In genomic region chr3:97944462-97944861, GRCm38 (mm10) we compare ENCODE assay signal across 12 mouse cellular contexts. TPM values are rescaled to one million over a fixed set of nuclear protein-coding genes. Genes with fewer than 3 reads are reported as not detected.
A peak's percentile ranks its signal among the peaks of the same experiment; 100 is the strongest.
DNase-seq lines count a peak whose midpoint lies in the region; ATAC-seq lines count a peak whose summit lies in the region.
"Had no signal": no experiment of that assay in that cellular context is flagged by ENCODE, and none has a peak within 500 bp of the region (broad histone marks: within the 10 kb centered on the region; RNA-seq: fewer than 3 reads in every experiment).

No protein-coding gene starts in this region.

- intact Hi-C loops in heart, postnatal 14 days (cut with DNase I): no loop called here

- H3K4me2 ChIP-seq in heart, embryonic 11.5 days: no peak overlapping the region
- no peak overlapping the region for H3K4me2 ChIP-seq in kidney, embryonic 15.5 days
- H3K4me2 ChIP-seq: embryonic facial prominence, embryonic 12.5 days; heart, embryonic 15.5 days had no signal

- no peak for ATAC-seq in heart, embryonic 11.5 days (replicated peaks; ENCODE audit: insufficient number of reproducible peaks, low FRiP score, low TSS enrichment)
- no peak for ATAC-seq in kidney, embryonic 15.5 days (replicated peaks; ENCODE audit: low FRiP score)
- ATAC-seq in granulocyte monocyte progenitor cell, adult 5-6 weeks (replicated peaks; ENCODE audit: poor library complexity, severe bottlenecking): no peak
- ATAC-seq: forebrain, postnatal 0 days; intestine, embryonic 16.5 days had no signal

- H3K27ac ChIP-seq in heart, embryonic 11.5 days (ENCODE audit: low read depth, low read length): no peak overlapping the region
- H3K27ac ChIP-seq in kidney, embryonic 15.5 days: 0 out of 2 replicates have a peak overlapping the region, but pooled peaks have one; percentile 32
- H3K27ac ChIP-seq: embryonic facial prominence, embryonic 12.5 days; heart, embryonic 15.5 days had no signal

- H3K36me3 ChIP-seq in heart, embryonic 11.5 days (ENCODE audit: control insufficient read depth, insufficient read depth, low read length): no peaks in the 10 kb centered on the region
- H3K36me3 ChIP-seq in kidney, embryonic 15.5 days: no peaks in the 10 kb centered on the region
- H3K36me3 ChIP-seq: embryonic facial prominence, embryonic 12.5 days; heart, embryonic 15.5 days had no signal

- no peaks in the 10 kb centered on the region for H3K9me3 ChIP-seq in heart, embryonic 11.5 days (replicated peaks; ENCODE audit: control insufficient read depth, low read length)
- H3K9me3 ChIP-seq in kidney, embryonic 15.5 days (replicated peaks): no peaks in the 10 kb centered on the region
- H3K9me3 ChIP-seq: heart, embryonic 15.5 days had no signal

- H3K4me3 ChIP-seq in heart, embryonic 11.5 days (ENCODE audit: low read depth, low read length): no peak overlapping the region
- H3K4me3 ChIP-seq in kidney, embryonic 15.5 days (replicated peaks): no peak overlapping the region
- H3K4me3 ChIP-seq: embryonic facial prominence, embryonic 12.5 days; heart, embryonic 15.5 days had no signal

- peaks cover 32% of the 10 kb centered on the region for H3K4me1 ChIP-seq in heart, embryonic 11.5 days (ENCODE audit: control insufficient read depth, insufficient read depth, low read length)
- peaks cover 51% of the 10 kb centered on the region for H3K4me1 ChIP-seq in kidney, embryonic 15.5 days

- 65% methylated on average over 5 of the region's 5 CpGs for WGBS in heart, embryonic 11.5 days (ENCODE audit: insufficient replicate concordance)
- 47% methylated on average over 5 of the region's 5 CpGs for WGBS in kidney, embryonic 15.5 days

- DNase-seq in heart, postnatal 14 days: peak; percentile 44 to 62
- peak; percentile 36 for DNase-seq in urinary bladder, postnatal 14 days (ENCODE audit: low spot score)
- DNase-seq in urinary bladder, postnatal 4 days (ENCODE audit: low spot score in 2 of 2): no peak
- no peak for DNase-seq in spleen, postnatal 36 days (ENCODE audit: low spot score in 2 of 2)
- DNase-seq: cerebellum, adult 8-10 months; forebrain, postnatal 0 days had no signal

- no peaks in the 10 kb centered on the region for H3K27me3 ChIP-seq in heart, embryonic 11.5 days (ENCODE audit: control insufficient read depth, insufficient read depth, low read length)
- H3K27me3 ChIP-seq in kidney, embryonic 15.5 days: no peaks in the 10 kb centered on the region
- H3K27me3 ChIP-seq: embryonic facial prominence, embryonic 12.5 days; heart, embryonic 15.5 days had no signal

- no peak overlapping the region for H3K9ac ChIP-seq in heart, embryonic 11.5 days (ENCODE audit: low read depth, low read length)
- no peak overlapping the region for H3K9ac ChIP-seq in kidney, embryonic 15.5 days
- H3K9ac ChIP-seq: embryonic facial prominence, embryonic 12.5 days; forebrain, postnatal 0 days; heart, embryonic 15.5 days had no signal

RNA-seq across cellular contexts. Expression of gene Sec22b, which starts 43.5 kb away (rescaled TPM):
- total RNA-seq in heart, postnatal 14 days (2021): 10 to 100 TPM; 36.9 to 41.6 TPM
- polyA plus RNA-seq in heart, embryonic 11.5 days (2014; fragmentation: Nextera tagmentation; extraction: Ambion mirVana): 146 and 151 TPM in 2 replicates
- polyA plus RNA-seq in kidney, embryonic 15.5 days (2015; fragmentation: Nextera tagmentation; extraction: Ambion mirVana): 130 TPM in 2 replicates
- total RNA-seq in granulocyte monocyte progenitor cell, adult 5-6 weeks (2014; fragmentation: Nextera tagmentation): 71.1 and 89.5 TPM in 2 replicates
- total RNA-seq in granulocyte monocyte progenitor cell, adult 5-6 weeks (2017): 83.2 and 100 TPM in 2 replicates

RNA-seq across cellular contexts. Expression of gene Pde4dip, which starts 56.0 kb away (rescaled TPM):
- 1,000 to 10,000 TPM; 1,706 to 1,771 TPM for total RNA-seq in heart, postnatal 14 days (2021)
- 69.8 and 76.7 TPM in 2 replicates for polyA plus RNA-seq in heart, embryonic 11.5 days (2014; fragmentation: Nextera tagmentation; extraction: Ambion mirVana)
- polyA plus RNA-seq in kidney, embryonic 15.5 days (2015; fragmentation: Nextera tagmentation; extraction: Ambion mirVana): 23.2 and 23.5 TPM in 2 replicates
- 5.0 and 8.1 TPM in 2 replicates for total RNA-seq in granulocyte monocyte progenitor cell, adult 5-6 weeks (2014; fragmentation: Nextera tagmentation)
- total RNA-seq in granulocyte monocyte progenitor cell, adult 5-6 weeks (2017): 7.5 and 9.7 TPM in 2 replicates

Comparison
In these comparisons a context has a peak if more than half of its experiments do, and no peak if none do; other contexts are left out.
1. DNase-seq: peak in heart, postnatal 14 days (2 of 2) and urinary bladder, postnatal 14 days (single experiment); none in urinary bladder, postnatal 4 days (0 of 2) and spleen, postnatal 36 days (0 of 2).
2. RNA of gene Pde4dip, which starts 56.0 kb away (total RNA-seq): 1,706 to 1,771 TPM in heart, postnatal 14 days; 5.0 to 9.7 TPM in granulocyte monocyte progenitor cell, adult 5-6 weeks; every median in the first group is over 100 times any median in the second.